Mouse (Mus musculus) neural tube, embryonic 15.5 days (tissue): Measurements from ENCODE around the gene Acvr1. TPM values are rescaled to one million over a fixed set of nuclear protein-coding genes. Genes with fewer than 3 reads are reported as not detected.

ENCODE experiments used
- ATAC-seq: fragments of 200-750 bp; cut with Nextera tagmentation; 2 replicates; pipeline ENCODE4 v1.8.0; 2017; ENCODE audit warnings: mild to moderate bottlenecking, moderate TSS enrichment, moderate library complexity; ENCODE audit not compliant: low FRiP score
- H3K27ac ChIP-seq: fragments of 300-500 bp; sonication (generic); replicated peaks from 2 replicates; pipeline ENCODE4 v1.5.1; 2015; ENCODE audit warnings: mild to moderate bottlenecking, inconsistent platforms
- H3K27me3 ChIP-seq: fragments of 300-500 bp; sonication (generic); replicated peaks from 2 replicates; pipeline ENCODE4 v1.6.1; 2015; ENCODE audit warnings: inconsistent platforms
- H3K36me3 ChIP-seq: fragments of 300-500 bp; sonication (generic); 2 replicates; pipeline ENCODE4 v1.6.1; 2015; ENCODE audit warnings: inconsistent platforms
- H3K4me1 ChIP-seq: fragments of 300-500 bp; sonication (generic); 2 replicates; pipeline ENCODE4 v1.6.1; 2015; ENCODE audit warnings: inconsistent platforms
- H3K4me2 ChIP-seq: fragments of 300-500 bp; sonication (generic); 2 replicates; pipeline ENCODE4 v1.6.1; 2015; ENCODE audit warnings: inconsistent platforms, mild to moderate bottlenecking, moderate library complexity
- H3K4me3 ChIP-seq: fragments of 300-500 bp; sonication (generic); replicated peaks from 2 replicates; pipeline ENCODE4 v1.5.1; 2015; ENCODE audit warnings: mild to moderate bottlenecking, inconsistent platforms
- H3K9ac ChIP-seq: fragments of 300-500 bp; sonication (generic); replicated peaks from 2 replicates; pipeline ENCODE4 v1.6.1; 2015; ENCODE audit warnings: mild to moderate bottlenecking, inconsistent platforms
- H3K9me3 ChIP-seq: fragments of 300-500 bp; sonication (generic); replicated peaks from 2 replicates; pipeline ENCODE4 v1.6.1; 2016; ENCODE audit warnings: inconsistent platforms
- WGBS: fragments of 180-500 bp; shearing (Covaris S2); methylation state at CpG from one replicate; pipeline ENCODE4 v1.1.7; 2015; ENCODE audit warnings: mixed read lengths; 5-methylcytosine and 5-hydroxymethylcytosine counted together
- polyA plus RNA-seq: library from polyadenylated mRNA; unstranded; fragments of >200 nt; fragmentation: Nextera tagmentation; extraction: Ambion mirVana; gene quantifications from 2 replicates; pipeline ENCODE4 v1.2.1, GENCODE M21; 2015

The Acvr1 gene
- polyA plus RNA-seq, 1 experiment from 2014 or later = 6.1 TPM

GRCm38 (mm10) chr2:58516000-58516399, 51.0 kb downstream of the Acvr1 start:
- H3K9me3 ChIP-seq = no peaks in the 10 kb centered on the region

GRCm38 (mm10) chr2:58514489-58514888, 52.5 kb downstream of the Acvr1 start:
- Histone ChIP-seq H3K4me3 (no peak overlapping the region), H3K27me3 (no peaks in the 10 kb centered on the region), H3K9ac (no peak overlapping the region), H3K4me2 (no peak overlapping the region), H3K27ac (no peak overlapping the region), H3K4me1 (peaks cover 6% of the 10 kb centered on the region; the same call in 1 of the 2 replicates), H3K9me3 (no peaks in the 10 kb centered on the region), H3K36me3 (no peaks in the 10 kb centered on the region)
- ATAC-seq = no peak
- WGBS = 96% methylated on average over 11 of the region's 11 CpGs

More at GRCm38 (mm10) chr2:58516000-58516399, 51.0 kb downstream of the Acvr1 start:
- WGBS = 46% methylated on average over 15 of the region's 15 CpGs
- H3K4me3 ChIP-seq = no peak overlapping the region
- H3K27ac ChIP-seq = peak overlapping the region; percentile 56; the same call in 1 of the 2 replicates
- H3K27me3 ChIP-seq = no peaks in the 10 kb centered on the region
- H3K4me2 ChIP-seq = no peak overlapping the region
- no peak overlapping the region for H3K9ac ChIP-seq
- no peaks in the 10 kb centered on the region for H3K36me3 ChIP-seq
- peaks cover 6% of the 10 kb centered on the region; the same call in 1 of the 2 replicates for H3K4me1 ChIP-seq
- no peak for ATAC-seq

- Histone ChIP-seq H3K9ac (no peak overlapping the region), H3K4me3 (no peak overlapping the region), H3K27ac (no peak overlapping the region), H3K9me3 (no peaks in the 10 kb centered on the region), H3K4me2 (no peak overlapping the region), H3K36me3 (no peaks in the 10 kb centered on the region), H3K4me1 (peaks cover 6% of the 10 kb centered on the region; the same call in 1 of the 2 replicates), H3K27me3 (no peaks in the 10 kb centered on the region)
- WGBS = 79% methylated on average over 3 of the region's 3 CpGs
- ATAC-seq = no peak
These were observed 53.7 kb downstream of the Acvr1 start for GRCm38 (mm10) chr2:58513212-58513611.

GRCm38 (mm10) chr2:58510192-58510591, 56.8 kb downstream of the Acvr1 start:
- Histone ChIP-seq H3K9ac (no peak overlapping the region), H3K4me2 (no peak overlapping the region), H3K27ac (no peak overlapping the region), H3K9me3 (no peaks in the 10 kb centered on the region), H3K4me3 (no peak overlapping the region), H3K36me3 (no peaks in the 10 kb centered on the region), H3K4me1 (peaks cover 2% of the 10 kb centered on the region; the same call in 1 of the 2 replicates), H3K27me3 (no peaks in the 10 kb centered on the region)
- WGBS = 51% methylated on average over 8 of the region's 8 CpGs
- no peak for ATAC-seq

- peak; percentile 37; the same call in 1 of the 2 replicates for ATAC-seq
- Histone ChIP-seq H3K4me1 (no peaks in the 10 kb centered on the region; the same call in 1 of the 2 replicates), H3K36me3 (no peaks in the 10 kb centered on the region), H3K27me3 (no peaks in the 10 kb centered on the region), H3K9ac (no peak overlapping the region), H3K4me3 (no peak overlapping the region), H3K4me2 (no peak overlapping the region), H3K9me3 (no peaks in the 10 kb centered on the region), H3K27ac (no peak overlapping the region)
- WGBS = 84% methylated on average over 9 of the region's 9 CpGs
These were observed 61.5 kb downstream of the Acvr1 start for GRCm38 (mm10) chr2:58505306-58506090.

- Histone ChIP-seq H3K4me2 (no peak overlapping the region), H3K27me3 (no peaks in the 10 kb centered on the region), H3K27ac (no peak overlapping the region), H3K4me3 (no peak overlapping the region), H3K4me1 (peaks cover 10% of the 10 kb centered on the region), H3K9ac (no peak overlapping the region), H3K36me3 (no peaks in the 10 kb centered on the region), H3K9me3 (no peaks in the 10 kb centered on the region)
- ATAC-seq = no peak
- WGBS = 69% methylated on average over 8 of the region's 8 CpGs
These were observed 70.1 kb downstream of the Acvr1 start for GRCm38 (mm10) chr2:58496647-58497410.

GRCm38 (mm10) chr2:58495271-58495670, 71.7 kb downstream of the Acvr1 start:
- H3K27ac ChIP-seq = no peak overlapping the region
- WGBS = 90% methylated on average over 3 of the region's 3 CpGs
- H3K9ac ChIP-seq = no peak overlapping the region
- H3K4me3 ChIP-seq = no peak overlapping the region
- no peaks in the 10 kb centered on the region for H3K9me3 ChIP-seq
- no peaks in the 10 kb centered on the region for H3K27me3 ChIP-seq
- H3K4me2 ChIP-seq = no peak overlapping the region
- ATAC-seq = no peak
- H3K36me3 ChIP-seq = no peaks in the 10 kb centered on the region
- H3K4me1 ChIP-seq = peaks cover 10% of the 10 kb centered on the region

GRCm38 (mm10) chr2:58493685-58494635, 73.0 kb downstream of the Acvr1 start:
- no peaks in the 10 kb centered on the region for H3K36me3 ChIP-seq
- no peak overlapping the region for H3K27ac ChIP-seq
- no peak overlapping the region for H3K4me2 ChIP-seq
- no peak for ATAC-seq
- H3K27me3 ChIP-seq = no peaks in the 10 kb centered on the region
- 49% methylated on average over 18 of the region's 18 CpGs for WGBS
- H3K9ac ChIP-seq = no peak overlapping the region
- H3K9me3 ChIP-seq = no peaks in the 10 kb centered on the region
- H3K4me3 ChIP-seq = no peak overlapping the region
- peaks cover 10% of the 10 kb centered on the region for H3K4me1 ChIP-seq

- H3K4me1 ChIP-seq = peaks cover 27% of the 10 kb centered on the region
- 77% methylated on average over 9 of the region's 9 CpGs for WGBS
- ATAC-seq = no peak
- H3K9me3 ChIP-seq = no peaks in the 10 kb centered on the region
- no peaks in the 10 kb centered on the region for H3K27me3 ChIP-seq
- no peak overlapping the region for H3K27ac ChIP-seq
- no peak overlapping the region for H3K4me3 ChIP-seq
- no peak overlapping the region for H3K4me2 ChIP-seq
- no peak overlapping the region for H3K9ac ChIP-seq
- H3K36me3 ChIP-seq = no peaks in the 10 kb centered on the region
These were observed 77.7 kb downstream of the Acvr1 start for GRCm38 (mm10) chr2:58489275-58489674.

- Histone ChIP-seq H3K9me3 (no peaks in the 10 kb centered on the region), H3K27ac (no peak overlapping the region), H3K4me3 (no peak overlapping the region), H3K27me3 (no peaks in the 10 kb centered on the region), H3K9ac (no peak overlapping the region), H3K4me2 (no peak overlapping the region), H3K4me1 (peaks cover 27% of the 10 kb centered on the region), H3K36me3 (no peaks in the 10 kb centered on the region)
- ATAC-seq = no peak
- 94% methylated on average over 8 of the region's 8 CpGs for WGBS
These were observed 78.6 kb downstream of the Acvr1 start for GRCm38 (mm10) chr2:58488404-58488803.

- Histone ChIP-seq H3K9me3 (no peaks in the 10 kb centered on the region), H3K27me3 (no peaks in the 10 kb centered on the region), H3K27ac (no peak overlapping the region), H3K4me1 (peaks cover 27% of the 10 kb centered on the region), H3K4me2 (no peak overlapping the region), H3K4me3 (no peak overlapping the region), H3K36me3 (no peaks in the 10 kb centered on the region), H3K9ac (no peak overlapping the region)
- 41% methylated on average over 3 of the region's 3 CpGs for WGBS
- 0 out of 2 replicates have a peak, but pooled peaks have one; percentile 9 for ATAC-seq
These were observed 79.7 kb downstream of the Acvr1 start for GRCm38 (mm10) chr2:58487279-58487560.
